Mouse (Mus musculus) left cerebral cortex, adult 2 months (tissue): ENCODE measurements at regions not wholly inside any gene's neighbourhood (a gene's known extent, or its start where the extent isn't known, plus 50 kb on each side); places are given as distances from the start of the nearest gene placed in this dataset.
A peak's percentile ranks its signal among the peaks of the same experiment; 100 is the strongest.

Experiments used
- DNase-seq, 2 experiments: peaks; one replicate each; pipeline ENCODE4 v3.0.0; 2021 to 2022; ENCODE audit warnings: low spot score in 2 of 2, mixed read lengths in 1 of 2; ENCODE audit errors: extremely low spot score in 1 of 2
- H3K27ac ChIP-seq: fragments of 200-600 bp; 2 replicates; pipeline ENCODE4 v1.8.1; 2022
- H3K4me3 ChIP-seq: fragments of 200-600 bp; 2 replicates; pipeline ENCODE4 v1.8.1; 2022
- CTCF ChIP-seq: fragments of 200-600 bp; IDR thresholded peaks from 2 replicates; pipeline ENCODE4 v1.8.1; 2022; ENCODE audit warnings: antibody characterized with exemption, mild to moderate bottlenecking, moderate library complexity
- intact Hi-C: fragments of 180-260 bp; cut with DNase I; formaldehyde crosslinking; loops from one replicate; pipeline ENCODE4 v1.15.1; 2025

DNA sequence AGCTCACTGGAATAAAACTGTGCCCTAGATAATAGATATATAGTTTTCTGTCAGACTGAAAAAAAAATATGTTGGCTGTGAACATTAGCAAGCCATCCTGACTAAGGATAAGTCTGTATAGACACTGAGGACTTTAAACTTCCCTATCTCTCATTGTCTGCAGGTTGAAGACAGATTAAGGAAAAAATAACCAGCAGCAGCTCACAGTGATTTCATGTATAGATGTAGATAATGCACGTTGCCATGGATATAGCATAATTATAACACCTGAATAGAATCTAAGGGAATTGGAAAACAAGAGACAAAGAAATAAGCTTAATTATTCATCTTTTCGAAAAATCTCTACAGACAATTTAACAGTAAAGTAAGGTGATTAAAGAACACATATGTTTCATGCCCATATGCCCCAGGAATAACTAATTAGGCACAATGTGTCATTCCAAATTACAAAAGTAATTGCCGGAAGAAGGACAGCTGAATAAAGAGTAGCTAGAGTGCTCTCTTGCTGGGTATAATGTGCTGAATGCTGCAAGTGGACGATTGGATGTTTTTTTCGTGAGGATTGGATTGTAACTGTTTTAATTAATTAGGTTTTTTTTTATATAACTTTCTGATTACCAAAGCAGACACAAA, 246.6 kb downstream of the Akain1 start:
- DNase-seq = no peak
- Histone ChIP-seq H3K4me3 (no peak overlapping the region), H3K27ac (no peak overlapping the region)
- intact Hi-C loops = no loop called here
- TF ChIP-seq CTCF = no peak

DNA sequence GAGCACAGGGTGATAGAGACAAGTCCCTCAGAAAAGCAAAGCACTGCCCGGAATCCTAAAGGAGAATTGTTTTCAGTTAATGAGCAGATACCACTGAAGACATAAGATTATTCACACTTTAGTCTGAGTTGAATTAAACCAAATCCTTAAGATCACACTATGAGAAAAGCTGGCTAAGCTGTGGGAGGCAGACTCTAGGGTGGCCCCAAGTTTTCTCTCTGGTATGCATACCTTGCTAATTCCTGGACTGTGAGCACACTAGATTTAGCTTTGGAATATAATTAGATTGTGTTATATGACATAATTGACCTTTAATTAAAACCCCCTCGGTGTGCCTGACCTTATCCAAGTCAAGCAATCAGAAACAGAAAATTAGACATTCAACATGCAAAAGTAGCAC, 247.3 kb downstream of the Akain1 start:
- no peak overlapping the region for H3K4me3 ChIP-seq
- no peak overlapping the region for H3K27ac ChIP-seq
- no peak for TF ChIP-seq CTCF
- intact Hi-C loops = no loop called here
- no peak for DNase-seq

DNA sequence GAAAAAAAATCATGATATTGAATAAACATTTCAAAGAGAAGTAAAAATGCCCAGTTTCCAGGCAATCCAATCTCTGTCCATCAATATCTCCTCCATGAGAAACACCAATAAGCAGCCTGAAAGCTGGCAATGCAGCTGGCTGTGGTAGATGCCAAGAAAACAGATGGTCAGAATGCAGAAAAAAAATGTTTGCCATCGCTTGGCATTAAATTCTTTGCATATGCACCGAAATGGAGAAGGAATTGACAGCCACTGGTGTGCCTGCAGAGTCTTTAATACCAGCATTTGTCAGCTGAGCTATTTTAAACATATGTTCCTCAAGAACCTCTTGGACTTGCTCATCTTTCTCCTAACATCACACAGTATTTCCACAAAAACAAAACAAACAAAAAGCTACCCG, 256.2 kb downstream of the Akain1 start:
- H3K27ac ChIP-seq = peak overlapping the region; percentile 19; the same call in 1 of the 2 replicates
- peak in 1 of 2 experiments; percentile 18 for DNase-seq
- TF ChIP-seq CTCF = no peak
- H3K4me3 ChIP-seq = no peak overlapping the region
- intact Hi-C loops = no loop called here

- no peak for DNase-seq
- no peak overlapping the region for H3K27ac ChIP-seq
- no peak for TF ChIP-seq CTCF
- intact Hi-C loops = no loop called here
- H3K4me3 ChIP-seq = no peak overlapping the region
Measured at GRCm38 (mm10) chr17:69727325-69727724, 241.5 kb upstream of the Dlgap1 start.

- DNase-seq = no peak
- no peak for TF ChIP-seq CTCF
- Histone ChIP-seq H3K4me3 (no peak overlapping the region), H3K27ac (no peak overlapping the region)
- intact Hi-C loops = no loop called here
Measured at GRCm38 (mm10) chr17:69732981-69733380, 235.9 kb upstream of the Dlgap1 start.

GRCm38 (mm10) chr17:69736379-69737096, 232.3 kb upstream of the Dlgap1 start:
- H3K4me3 ChIP-seq = no peak overlapping the region
- intact Hi-C loops = no loop called here
- no peak for DNase-seq
- TF ChIP-seq CTCF = no peak
- H3K27ac ChIP-seq = no peak overlapping the region

- no peak overlapping the region for H3K4me3 ChIP-seq
- peak; percentile 19 to 42 for DNase-seq
- no peak for TF ChIP-seq CTCF
- intact Hi-C loops = loop anchor here (2.0 kb wide), 1 partner anchor 86 kb away; no protein-coding TSS in a partner anchor
- peak overlapping the region; percentile 78 for H3K27ac ChIP-seq
Measured at GRCm38 (mm10) chr17:69769002-69769421, 199.9 kb upstream of the Dlgap1 start.

DNA sequence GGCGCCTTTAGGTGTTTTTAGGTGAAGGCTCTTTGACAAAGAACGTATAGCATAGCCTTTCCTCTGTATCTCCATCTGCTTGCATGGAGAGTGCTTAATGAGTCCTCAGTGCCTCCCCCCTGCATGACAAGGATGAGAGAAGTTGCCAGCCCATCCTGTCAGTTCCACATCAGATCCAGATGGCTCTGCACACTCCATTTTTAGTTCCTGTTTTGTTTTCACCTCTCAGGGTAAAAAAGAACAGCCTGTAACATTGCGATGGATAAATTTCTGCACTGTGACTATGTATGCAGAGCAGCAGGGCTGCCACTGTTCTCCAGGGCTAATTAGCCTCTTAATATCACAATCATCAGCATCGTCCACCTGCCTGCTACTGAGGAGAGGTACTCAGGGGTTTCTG, 198.8 kb upstream of the Dlgap1 start:
- DNase-seq = peak; percentile 14 to 33
- TF ChIP-seq CTCF = no peak
- Histone ChIP-seq H3K4me3 (no peak overlapping the region), H3K27ac (peak overlapping the region; percentile 72)
- intact Hi-C loops = loop anchor here (2.0 to 5.0 kb wide), 3 partner anchors 168 to 593 kb away; partner anchors contain the start of gene Dlgap1

- Histone ChIP-seq H3K27ac (no peak overlapping the region), H3K4me3 (no peak overlapping the region)
- no peak for TF ChIP-seq CTCF
- intact Hi-C loops = no loop called here
- DNase-seq = no peak
Measured at GRCm38 (mm10) chr17:69781201-69781600, 187.7 kb upstream of the Dlgap1 start.

DNA sequence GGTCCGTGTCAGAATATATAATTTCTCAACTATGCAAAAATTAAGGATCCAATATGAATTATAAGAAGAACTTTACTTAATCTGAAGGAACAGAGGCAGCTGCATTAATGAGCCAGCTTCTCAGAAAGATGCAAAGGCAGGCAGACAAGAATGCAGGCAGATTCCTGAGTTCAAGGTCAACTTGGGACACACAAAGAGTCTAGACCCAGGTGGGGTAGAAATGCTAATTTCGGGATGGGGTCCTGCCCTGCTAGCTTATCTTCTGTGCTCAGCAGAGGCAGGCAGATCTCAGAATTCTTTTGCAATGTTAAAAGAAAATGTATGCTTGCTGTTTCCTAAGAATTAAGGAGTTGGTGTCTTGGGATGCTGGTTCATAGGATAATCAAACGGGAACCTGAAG, 181.9 kb upstream of the Dlgap1 start:
- intact Hi-C loops = no loop called here
- DNase-seq = no peak
- no peak for TF ChIP-seq CTCF
- Histone ChIP-seq H3K4me3 (no peak overlapping the region), H3K27ac (no peak overlapping the region)

GRCm38 (mm10) chr17:69821473-69821872, 147.4 kb upstream of the Dlgap1 start:
- intact Hi-C loops = no loop called here
- H3K27ac ChIP-seq = no peak overlapping the region
- no peak for TF ChIP-seq CTCF
- DNase-seq = no peak
- no peak overlapping the region for H3K4me3 ChIP-seq

DNA sequence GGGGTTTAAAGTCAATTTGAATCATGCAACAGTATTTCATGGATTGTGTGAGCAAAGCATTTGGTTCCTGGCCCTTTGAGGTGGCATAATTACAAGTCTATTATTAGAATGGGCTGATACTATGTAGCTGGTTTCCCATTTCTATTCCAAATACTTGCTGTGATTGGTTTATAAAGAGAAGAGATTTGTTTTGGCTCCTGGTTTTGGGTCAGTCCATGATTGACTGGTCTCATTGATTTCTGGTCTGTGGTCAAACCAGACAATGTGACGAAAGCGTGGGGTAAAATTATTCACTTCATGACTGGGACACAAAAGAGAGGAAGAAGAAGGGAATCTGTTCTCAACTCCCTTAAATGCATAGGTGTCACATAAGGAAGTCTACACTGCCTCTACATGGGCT, 147.0 kb upstream of the Dlgap1 start:
- TF ChIP-seq CTCF = no peak
- Histone ChIP-seq H3K27ac (no peak overlapping the region), H3K4me3 (no peak overlapping the region)
- intact Hi-C loops = no loop called here
- DNase-seq = no peak

DNA sequence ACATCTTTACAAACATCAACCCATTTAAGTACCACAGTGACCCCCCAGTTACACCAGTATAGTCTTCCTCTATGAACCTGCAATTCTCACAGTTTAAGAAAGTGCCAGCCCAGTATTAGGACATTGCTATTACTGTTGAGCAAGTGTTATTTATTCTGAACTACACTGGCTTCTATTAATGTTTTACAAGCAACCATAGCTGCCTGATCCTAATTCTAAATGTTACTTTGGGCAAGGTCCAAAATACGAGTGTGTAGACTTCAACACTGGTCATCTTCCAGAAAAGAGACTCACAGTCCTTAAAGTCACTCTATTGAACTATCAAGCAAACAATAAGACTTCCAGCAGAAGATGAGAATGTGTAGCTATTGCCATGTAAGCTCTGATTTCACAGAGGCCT, 146.0 kb upstream of the Dlgap1 start:
- Histone ChIP-seq H3K4me3 (no peak overlapping the region), H3K27ac (no peak overlapping the region)
- intact Hi-C loops = no loop called here
- TF ChIP-seq CTCF = no peak
- no peak for DNase-seq
